Mouse (Mus musculus) lung, adult 2 months (tissue): ENCODE data around the gene Npas3. TPM values are rescaled to one million over a fixed set of nuclear protein-coding genes. Genes with fewer than 3 reads are reported as not detected.
A peak's percentile ranks its signal among the peaks of the same experiment; 100 is the strongest.
"Not testable (repeated sequence)": the region's sequence is repeated elsewhere in the genome, so short reads cannot be mapped to it uniquely, and the experiment has no call there.

ENCODE experiments used
- DNase-seq: peaks from one replicate; pipeline ENCODE4 v3.0.0; 2022
- H3K4me1 ChIP-seq: fragments of 200-500 bp; 2 replicates; pipeline ENCODE4 v1.6.1; 2011; ENCODE audit warnings: low read length; ENCODE audit not compliant: control insufficient read depth, insufficient read depth
- H3K4me3 ChIP-seq: fragments of 200-500 bp; replicated peaks from 2 replicates; pipeline ENCODE3; 2011; ENCODE audit warnings: low read depth, mild to moderate bottlenecking, control low read depth, low read length; ENCODE audit errors: extremely low read depth
- CTCF ChIP-seq: fragments of 200-500 bp; IDR thresholded peaks from 2 replicates; pipeline ENCODE4 v1.5.1; 2011; ENCODE audit warnings: mild to moderate bottlenecking, low read length, control low read depth; ENCODE audit not compliant: insufficient read depth
- POLR2A ChIP-seq: fragments of 200-500 bp; IDR thresholded peaks from 2 replicates; pipeline ENCODE4 v1.6.1; 2011; ENCODE audit warnings: low read depth, mild to moderate bottlenecking, control low read depth, low read length, borderline replicate concordance; ENCODE audit errors: extremely low read depth
- WGBS: fragments of 180-500 bp; shearing (Covaris S2); methylation state at CpG from one replicate; pipeline ENCODE4 v1.1.7; 2018; 5-methylcytosine and 5-hydroxymethylcytosine counted together
- polyA plus RNA-seq: library from polyadenylated mRNA; depleted of rRNA; stranded (reverse); fragments of >200 nt; gene quantifications from 2 replicates; pipeline ENCODE4 v1.2.3, GENCODE M21; 2012

The Npas3 gene
- polyA plus RNA-seq, 1 experiment: 0.05 TPM

- Histone ChIP-seq H3K4me1 (no peaks in the 10 kb centered on the region), H3K4me3 (no peak overlapping the region)
- DNase-seq: no peak
- TF ChIP-seq CTCF (no peak), POLR2A (no peak)
- 5% methylated on average over 11 of the region's 11 CpGs for WGBS
These were observed 3.3 kb downstream of the Npas3 start for GRCm38 (mm10) chr12:53251701-53252181.

DNA sequence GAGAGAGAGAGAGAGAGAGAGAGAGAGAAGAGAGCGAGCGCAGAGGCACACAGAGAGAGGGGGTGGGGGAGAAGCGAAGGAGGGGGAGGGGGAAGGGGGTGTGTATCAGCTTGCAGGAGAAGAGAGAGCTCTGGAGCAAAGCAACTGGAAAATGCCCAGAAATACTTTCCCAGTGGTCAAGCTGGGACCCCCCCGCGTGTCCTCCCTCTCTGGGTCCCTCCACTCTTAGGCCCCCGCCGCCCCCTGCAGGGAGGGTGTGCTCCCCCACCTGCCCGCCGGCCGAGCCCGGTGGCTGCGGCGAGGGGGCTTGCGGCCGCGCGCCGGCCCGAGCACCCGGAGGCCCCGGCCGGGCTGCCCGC lies 3.7 kb downstream of the Npas3 start:
- no peak overlapping the region for H3K4me3 ChIP-seq
- no peaks in the 10 kb centered on the region for H3K4me1 ChIP-seq
- TF ChIP-seq POLR2A: no peak
- TF ChIP-seq CTCF: no peak
- 3% methylated on average over 20 of the region's 23 CpGs for WGBS
- DNase-seq: no peak

DNA sequence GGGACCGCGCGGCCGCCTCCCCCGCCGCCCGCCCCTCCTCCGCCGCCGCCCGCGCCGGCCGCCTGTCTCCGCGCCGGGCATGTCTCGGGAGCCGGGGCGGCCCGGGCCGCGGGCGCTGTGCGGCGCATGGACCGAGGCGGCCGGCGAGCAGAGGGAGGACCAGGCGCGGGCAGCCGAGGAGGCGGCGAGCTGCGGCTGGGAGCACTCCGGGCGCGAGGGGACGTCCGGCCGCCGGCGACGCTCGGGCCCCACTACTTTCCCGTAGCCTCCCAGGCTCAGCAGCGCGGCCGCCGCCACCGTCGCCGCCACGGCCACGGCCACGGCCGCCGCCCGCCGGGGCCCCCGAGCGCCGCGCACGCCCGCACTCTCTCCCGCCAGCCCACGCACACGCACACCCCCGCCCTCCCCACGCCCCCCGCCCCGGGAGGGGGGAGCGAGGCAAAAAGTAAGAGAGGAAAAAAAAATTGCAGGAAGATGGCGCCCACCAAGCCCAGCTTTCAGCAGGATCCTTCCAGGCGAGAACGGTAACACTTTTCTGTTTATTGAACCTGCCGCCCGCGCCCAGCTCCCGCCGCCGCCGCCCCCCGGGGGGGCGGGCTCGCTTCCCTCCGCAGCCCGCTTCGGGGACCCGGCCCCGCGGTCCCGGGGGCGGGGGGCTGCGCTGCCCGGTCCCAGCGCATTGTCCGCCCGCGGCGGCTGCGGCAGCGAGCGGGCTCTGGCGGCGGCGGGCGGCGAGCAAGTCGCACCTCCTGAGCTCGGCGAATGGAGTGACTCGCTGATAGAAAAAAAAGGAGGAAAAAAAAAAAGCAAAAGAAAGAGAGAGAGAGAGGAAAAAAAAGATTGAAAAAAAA lies 4.3 kb downstream of the Npas3 start:
- no peaks in the 10 kb centered on the region for H3K4me1 ChIP-seq
- H3K4me3 ChIP-seq: peak overlapping the region; percentile 54
- DNase-seq: no peak
- TF ChIP-seq CTCF: no peak
- no peak for TF ChIP-seq POLR2A
- WGBS: under 1% methylated on average over 113 of the region's 115 CpGs

GRCm38 (mm10) chr12:53253461-53254159 lies 5.1 kb downstream of the Npas3 start:
- Histone ChIP-seq H3K4me1 (no peaks in the 10 kb centered on the region), H3K4me3 (no peak overlapping the region)
- no peak for TF ChIP-seq CTCF
- TF ChIP-seq POLR2A: no peak
- DNase-seq: no peak
- WGBS: 3% methylated on average over 30 of the region's 32 CpGs

GRCm38 (mm10) chr12:53254160-53254480 lies 5.6 kb downstream of the Npas3 start:
- no peak for DNase-seq
- WGBS: 30% methylated on average over 6 of the region's 6 CpGs
- Histone ChIP-seq H3K4me1 (no peaks in the 10 kb centered on the region), H3K4me3 (no peak overlapping the region)
- TF ChIP-seq POLR2A (no peak), CTCF (no peak)

- not testable (repeated sequence) for H3K4me3 ChIP-seq, DNase-seq, H3K4me1 ChIP-seq
These were observed 26.0 kb downstream of the Npas3 start for GRCm38 (mm10) chr12:53274502-53274901.

DNA sequence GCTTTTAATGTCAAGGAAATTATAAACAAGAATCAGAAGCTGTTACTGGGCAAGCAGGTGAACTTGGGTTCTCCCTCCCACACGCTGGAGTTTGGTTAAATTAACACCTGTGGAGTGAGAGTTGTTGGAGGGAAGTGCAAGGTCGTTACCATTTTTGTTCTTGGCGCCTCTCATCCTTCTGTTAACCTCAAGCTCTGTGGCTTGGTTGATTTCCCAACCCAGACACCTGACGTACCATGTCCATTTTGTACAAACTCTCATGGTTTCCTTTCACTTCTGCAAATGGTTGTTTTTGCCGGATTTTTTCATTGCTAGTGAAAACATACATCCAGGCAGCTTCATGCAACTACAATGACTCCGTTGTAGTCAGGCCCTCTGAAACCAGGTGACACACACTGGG lies 28.9 kb downstream of the Npas3 start:
- TF ChIP-seq POLR2A: no peak
- no peak for TF ChIP-seq CTCF
- Histone ChIP-seq H3K4me1 (no peaks in the 10 kb centered on the region), H3K4me3 (no peak overlapping the region)
- WGBS: 69% methylated on average over 6 of the region's 6 CpGs
- DNase-seq: no peak

GRCm38 (mm10) chr12:53290341-53290740 lies 41.9 kb downstream of the Npas3 start:
- no peaks in the 10 kb centered on the region for H3K4me1 ChIP-seq
- no peak overlapping the region for H3K4me3 ChIP-seq
- WGBS: 88% methylated on average over 4 of the region's 4 CpGs
- no peak for TF ChIP-seq POLR2A
- TF ChIP-seq CTCF: no peak
- no peak for DNase-seq

DNA sequence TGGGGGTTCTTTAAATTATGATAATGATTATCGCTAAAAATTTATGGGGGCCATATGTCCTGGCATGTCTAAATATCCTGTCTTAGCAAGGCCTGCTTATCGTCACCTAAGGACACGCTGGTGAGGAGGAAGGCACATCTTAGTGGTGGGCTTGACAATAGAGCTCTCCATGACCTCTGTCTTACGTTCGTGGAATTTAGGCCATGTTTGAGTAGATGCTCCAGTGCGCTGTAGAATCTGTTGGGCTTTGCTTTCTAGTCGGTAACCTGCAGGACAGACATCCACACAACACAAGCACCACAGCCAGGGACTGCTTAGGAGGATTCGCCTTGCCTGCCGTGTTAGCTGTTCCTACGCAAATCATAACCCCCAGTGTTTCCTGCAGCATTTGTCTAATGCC lies 42.4 kb downstream of the Npas3 start:
- Histone ChIP-seq H3K4me3 (no peak overlapping the region), H3K4me1 (no peaks in the 10 kb centered on the region)
- 91% methylated on average over 10 of the region's 10 CpGs for WGBS
- DNase-seq: no peak
- no peak for TF ChIP-seq POLR2A
- no peak for TF ChIP-seq CTCF

DNA sequence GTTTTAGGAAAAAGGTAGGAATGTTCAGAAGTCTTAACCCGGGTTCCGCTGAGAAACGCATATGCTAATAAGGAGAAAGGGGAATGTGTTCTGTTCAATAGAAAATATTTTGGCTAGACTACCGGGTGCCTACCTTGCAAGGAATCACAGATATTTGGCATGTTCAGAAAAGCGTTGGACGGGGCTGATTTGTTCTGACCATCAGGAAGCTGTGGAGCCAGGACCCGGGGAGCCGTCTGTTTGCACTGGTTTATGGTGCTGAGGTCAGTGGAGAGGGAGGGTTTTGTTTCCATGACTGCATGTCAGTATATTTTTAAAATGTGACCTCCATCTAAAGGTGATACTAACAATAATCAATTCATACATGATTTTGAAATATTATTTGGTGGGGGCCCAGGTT lies 43.5 kb downstream of the Npas3 start:
- no peak for TF ChIP-seq POLR2A
- no peak for TF ChIP-seq CTCF
- no peak for DNase-seq
- Histone ChIP-seq H3K4me3 (no peak overlapping the region), H3K4me1 (no peaks in the 10 kb centered on the region)
- 70% methylated on average over 8 of the region's 8 CpGs for WGBS
